8 mouse cellular contexts compared by ENCODE assay signal in genomic region chr11:55533378-55533777, GRCm38 (mm10).
DNase-seq lines count a peak whose midpoint lies in the region; ATAC-seq lines count a peak whose summit lies in the region.

No protein-coding gene starts in this region.

- no peaks in the 10 kb centered on the region for H3K27me3 ChIP-seq in forebrain, embryonic 13.5 days
- no peaks in the 10 kb centered on the region for H3K27me3 ChIP-seq in forebrain, embryonic 10.5 days (ENCODE audit: poor library complexity, severe bottlenecking)
- no peaks in the 10 kb centered on the region for H3K27me3 ChIP-seq in neural tube, embryonic 12.5 days (replicated peaks)

- DNase-seq in forebrain, embryonic 10.5 days (ENCODE audit: extremely low spot score, low spot score), result no peak
- no peak for DNase-seq in neural tube, embryonic 10.5 days (ENCODE audit: extremely low spot score, low spot score)
- DNase-seq in layer of hippocampus, adult 9-11 months, result peak; percentile 81
- DNase-seq in right cerebral cortex, postnatal 36 days (ENCODE audit: low spot score in 2 of 2), result peak; percentile 57 to 72
- no peak for DNase-seq in thymus, postnatal 10 days (ENCODE audit: low spot score in 2 of 2)

- ATAC-seq in forebrain, embryonic 13.5 days, result peak; percentile 81
- 0 out of 2 replicates have a peak, but pooled peaks have one; percentile 53 for ATAC-seq in neural tube, embryonic 12.5 days (ENCODE audit: low FRiP score, low read depth)
- ATAC-seq in megakaryocyte-erythroid progenitor cell, adult 5-6 weeks (replicated peaks; ENCODE audit: low FRiP score, low TSS enrichment, poor library complexity, severe bottlenecking), result no peak

- H3K4me1 ChIP-seq in forebrain, embryonic 13.5 days, result peaks cover 21% of the 10 kb centered on the region
- no peaks in the 10 kb centered on the region for H3K4me1 ChIP-seq in forebrain, embryonic 10.5 days
- H3K4me1 ChIP-seq in neural tube, embryonic 12.5 days, result peaks cover 22% of the 10 kb centered on the region

- H3K4me3 ChIP-seq in forebrain, embryonic 13.5 days, result no peak overlapping the region
- no peak overlapping the region for H3K4me3 ChIP-seq in forebrain, embryonic 10.5 days
- no peak overlapping the region for H3K4me3 ChIP-seq in neural tube, embryonic 12.5 days

- peak overlapping the region; percentile 68 for H3K27ac ChIP-seq in forebrain, embryonic 13.5 days
- H3K27ac ChIP-seq in forebrain, embryonic 10.5 days, result no peak overlapping the region
- H3K27ac ChIP-seq in neural tube, embryonic 12.5 days, result no peak overlapping the region

- H3K4me2 ChIP-seq in forebrain, embryonic 13.5 days, result peak overlapping the region; percentile 7; the same call in 1 of the 2 replicates
- no peak overlapping the region for H3K4me2 ChIP-seq in neural tube, embryonic 12.5 days (replicated peaks)

- no peak overlapping the region for H3K9ac ChIP-seq in forebrain, embryonic 13.5 days
- H3K9ac ChIP-seq in neural tube, embryonic 12.5 days, result no peak overlapping the region

- WGBS in forebrain, embryonic 13.5 days, result 35% methylated on average over 5 of the region's 5 CpGs
- 83% methylated on average over 5 of the region's 5 CpGs for WGBS in forebrain, embryonic 10.5 days
- 66% methylated on average over 5 of the region's 5 CpGs for WGBS in neural tube, embryonic 12.5 days

- H3K9me3 ChIP-seq in forebrain, embryonic 13.5 days (replicated peaks), result no peaks in the 10 kb centered on the region
- no peaks in the 10 kb centered on the region for H3K9me3 ChIP-seq in forebrain, embryonic 10.5 days
- H3K9me3 ChIP-seq in neural tube, embryonic 12.5 days, result no peaks in the 10 kb centered on the region

- H3K36me3 ChIP-seq in forebrain, embryonic 13.5 days (ENCODE audit: poor library complexity, severe bottlenecking), result no peaks in the 10 kb centered on the region
- no peaks in the 10 kb centered on the region for H3K36me3 ChIP-seq in forebrain, embryonic 10.5 days (replicated peaks)
- H3K36me3 ChIP-seq in neural tube, embryonic 12.5 days, result peaks cover 70% of the 10 kb centered on the region

Comparison
In these comparisons a context has a peak if more than half of its experiments do, and no peak if none do; other contexts are left out.
1. DNase-seq: peak in layer of hippocampus, adult 9-11 months (single experiment) and right cerebral cortex, postnatal 36 days (2 of 2); none in forebrain, embryonic 10.5 days (single experiment), neural tube, embryonic 10.5 days (single experiment) and thymus, postnatal 10 days (0 of 2).